Mouse (Mus musculus) stomach, embryonic 15.5 days (tissue): ENCODE data around the gene Olfr167. TPM values are rescaled to one million over a fixed set of nuclear protein-coding genes. Genes with fewer than 3 reads are reported as not detected.
"Not testable (repeated sequence)": the region's sequence is repeated elsewhere in the genome, so short reads cannot be mapped to it uniquely, and the experiment has no call there.

Source experiments
- ATAC-seq: fragments of 200-750 bp; cut with Nextera tagmentation; 2 replicates; pipeline ENCODE4 v1.8.0; 2017; ENCODE audit warnings: low read depth, moderate number of reproducible peaks, moderate TSS enrichment; ENCODE audit not compliant: insufficient read depth, low FRiP score
- H3K27ac ChIP-seq: fragments of 300-500 bp; sonication (generic); 2 replicates; pipeline ENCODE4 v1.5.1; 2015; ENCODE audit warnings: mild to moderate bottlenecking, inconsistent platforms
- H3K27me3 ChIP-seq: fragments of 300-500 bp; sonication (generic); replicated peaks from 2 replicates; pipeline ENCODE4 v1.6.1; 2015; ENCODE audit warnings: inconsistent platforms
- H3K36me3 ChIP-seq: fragments of 300-500 bp; sonication (generic); 2 replicates; pipeline ENCODE4 v1.6.1; 2015; ENCODE audit warnings: inconsistent platforms
- H3K4me1 ChIP-seq: fragments of 300-500 bp; sonication (generic); 2 replicates; pipeline ENCODE4 v1.6.1; 2015; ENCODE audit warnings: inconsistent platforms
- H3K4me2 ChIP-seq: fragments of 300-500 bp; sonication (generic); 2 replicates; pipeline ENCODE4 v1.6.1; 2015; ENCODE audit warnings: mild to moderate bottlenecking, inconsistent platforms
- H3K4me3 ChIP-seq: fragments of 300-500 bp; sonication (generic); replicated peaks from 2 replicates; pipeline ENCODE4 v1.5.1; 2015; ENCODE audit warnings: inconsistent platforms
- H3K9ac ChIP-seq: fragments of 300-500 bp; sonication (generic); 2 replicates; pipeline ENCODE4 v1.6.1; 2015; ENCODE audit warnings: inconsistent platforms
- H3K9me3 ChIP-seq: fragments of 300-500 bp; sonication (generic); 2 replicates; pipeline ENCODE4 v1.6.1; 2016; ENCODE audit warnings: inconsistent platforms
- WGBS: fragments of 180-500 bp; shearing (Covaris S2); methylation state at CpG from one replicate; pipeline ENCODE4 v1.1.7; 2015; 5-methylcytosine and 5-hydroxymethylcytosine counted together
- polyA plus RNA-seq: library from polyadenylated mRNA; unstranded; fragments of >200 nt; fragmentation: Nextera tagmentation; extraction: Ambion mirVana; gene quantifications from 2 replicates; pipeline ENCODE4 v1.2.1, GENCODE M21; 2015

Olfr167 gene
- polyA plus RNA-seq = not detected in 2 replicates

- no peaks in the 10 kb centered on the region for H3K9me3 ChIP-seq
- H3K4me2 ChIP-seq = no peak within 1 kb of the TSS
- 82% methylated on average over 2 of the region's 2 CpGs for WGBS
- no peaks in the 10 kb centered on the region for H3K27me3 ChIP-seq
- no peak within 1 kb of the TSS for H3K4me3 ChIP-seq
- H3K36me3 ChIP-seq = no peaks in the 10 kb centered on the region
- no peak within 1 kb of the TSS for H3K9ac ChIP-seq
- H3K4me1 ChIP-seq = no peaks in the 10 kb centered on the region
- H3K27ac ChIP-seq = no peak within 1 kb of the TSS
- no peak for ATAC-seq
Observed at GRCm38 (mm10) chr16:19522166-19522565, at the start of gene Olfr167. Gene Olfr167 (minus strand): TSS chr16:19522266.

- H3K9ac ChIP-seq, H3K27ac ChIP-seq, H3K36me3 ChIP-seq, H3K4me1 ChIP-seq, H3K9me3 ChIP-seq, H3K4me3 ChIP-seq, H3K4me2 ChIP-seq, ATAC-seq, H3K27me3 ChIP-seq: not testable (repeated sequence)
- 86% methylated on average over 2 of the region's 2 CpGs for WGBS
Observed at GRCm38 (mm10) chr16:19571709-19572108, 49.6 kb upstream of the Olfr167 start, which contains the start of gene Olfr169. Gene Olfr169 (minus strand): TSS chr16:19571809.

GRCm38 (mm10) chr16:19553429-19553828 lies 31.4 kb upstream of the Olfr167 start:
- not testable (repeated sequence) for H3K36me3 ChIP-seq, H3K27me3 ChIP-seq, H3K4me2 ChIP-seq, ATAC-seq, H3K4me1 ChIP-seq, H3K4me3 ChIP-seq, H3K27ac ChIP-seq, H3K9ac ChIP-seq, H3K9me3 ChIP-seq
- WGBS = 76% methylated on average over 7 of the region's 7 CpGs

- WGBS = 81% methylated on average over 3 of the region's 3 CpGs
- H3K4me2 ChIP-seq, H3K4me3 ChIP-seq, H3K9ac ChIP-seq, H3K4me1 ChIP-seq, H3K9me3 ChIP-seq, H3K27ac ChIP-seq, ATAC-seq, H3K36me3 ChIP-seq, H3K27me3 ChIP-seq: not testable (repeated sequence)
Observed at GRCm38 (mm10) chr16:19552246-19552645, 30.2 kb upstream of the Olfr167 start.

GRCm38 (mm10) chr16:19535455-19535854 lies 13.4 kb upstream of the Olfr167 start, which contains the start of gene Olfr168:
Gene Olfr168 (minus strand): TSS chr16:19535555.
- H3K9ac ChIP-seq = no peak within 1 kb of the TSS
- H3K4me2 ChIP-seq = no peak within 1 kb of the TSS
- H3K36me3 ChIP-seq = no peaks in the 10 kb centered on the region
- H3K27ac ChIP-seq = no peak within 1 kb of the TSS
- no peak for ATAC-seq
- no peaks in the 10 kb centered on the region for H3K4me1 ChIP-seq
- H3K9me3 ChIP-seq = no peaks in the 10 kb centered on the region
- H3K4me3 ChIP-seq = no peak within 1 kb of the TSS
- H3K27me3 ChIP-seq = no peaks in the 10 kb centered on the region

GRCm38 (mm10) chr16:19483394-19483793 lies 38.7 kb downstream of the Olfr167 start, which contains the start of gene Olfr166:
Gene Olfr166 (plus strand): TSS chr16:19483694.
- Histone ChIP-seq H3K4me2 (no peak within 1 kb of the TSS), H3K36me3 (no peaks in the 10 kb centered on the region), H3K9ac (no peak within 1 kb of the TSS), H3K9me3 (no peaks in the 10 kb centered on the region), H3K27ac (no peak within 1 kb of the TSS), H3K27me3 (no peaks in the 10 kb centered on the region), H3K4me1 (no peaks in the 10 kb centered on the region), H3K4me3 (no peak within 1 kb of the TSS)
- ATAC-seq = no peak

GRCm38 (mm10) chr16:19464365-19464764 lies 57.7 kb downstream of the Olfr167 start:
- Histone ChIP-seq H3K27me3 (no peaks in the 10 kb centered on the region), H3K27ac (no peak overlapping the region), H3K9ac (no peak overlapping the region), H3K4me3 (no peak overlapping the region), H3K4me1 (no peaks in the 10 kb centered on the region), H3K4me2 (no peak overlapping the region), H3K9me3 (no peaks in the 10 kb centered on the region), H3K36me3 (no peaks in the 10 kb centered on the region)
- 88% methylated on average over 1 of the region's 1 CpGs for WGBS
- ATAC-seq = no peak

Other genes starting within 250 kb of the Olfr167 start
- gene Olfr164, start 208.2 kb downstream of the Olfr167 start, polyA plus RNA-seq = not detected in 2 replicates
- not detected in 2 replicates for gene Olfr165, start 99.1 kb downstream of the Olfr167 start, polyA plus RNA-seq
- gene Olfr166, start 38.6 kb downstream of the Olfr167 start, polyA plus RNA-seq = not detected in 2 replicates
- not detected in 2 replicates for gene Olfr168, start 13.3 kb upstream of the Olfr167 start, polyA plus RNA-seq
- gene Olfr169, start 49.5 kb upstream of the Olfr167 start, polyA plus RNA-seq = not detected in 2 replicates
- gene Olfr170, start 89.6 kb upstream of the Olfr167 start, polyA plus RNA-seq = not detected in 2 replicates
- not detected in 2 replicates for gene Olfr171, start 107.7 kb upstream of the Olfr167 start, polyA plus RNA-seq
- gene Lamp3, start 184.1 kb upstream of the Olfr167 start, polyA plus RNA-seq = 0.04 and 0.14 TPM in 2 replicates
- 13.3 and 13.4 TPM in 2 replicates for gene B3gnt5, start 237.9 kb upstream of the Olfr167 start, polyA plus RNA-seq